In genomic region chr12:110750770-110751439, GRCm38 (mm10) we compare ENCODE assay signal across 16 mouse cellular contexts. TPM values are rescaled to one million over a fixed set of nuclear protein-coding genes. Genes with fewer than 3 reads are reported as not detected.
A peak's percentile ranks its signal among the peaks of the same experiment; 100 is the strongest.
DNase-seq lines count a peak whose midpoint lies in the region; ATAC-seq and TF ChIP-seq lines count a peak whose summit lies in the region.
"Had no signal": no experiment of that assay in that cellular context is flagged by ENCODE, and none has a peak within 500 bp of the region (broad histone marks: within the 10 kb centered on the region; RNA-seq: fewer than 3 reads in every experiment).

No protein-coding gene starts in this region.

- H3K27me3 ChIP-seq in CH12.LX (replicated peaks) = no peaks in the 10 kb centered on the region
- no peaks in the 10 kb centered on the region for H3K27me3 ChIP-seq in megakaryocyte, embryonic 14.5 days (replicated peaks)
- H3K27me3 ChIP-seq in intestine, embryonic 16.5 days (replicated peaks; ENCODE audit: control insufficient read depth, insufficient read depth, low read length) = no peaks in the 10 kb centered on the region
- H3K27me3 ChIP-seq: midbrain, embryonic 13.5 days had no signal

- H3K9ac ChIP-seq in CH12.LX (ENCODE audit: insufficient read depth, low read depth) = no peak overlapping the region
- H3K9ac ChIP-seq in intestine, embryonic 16.5 days (ENCODE audit: low read depth, low read length) = no peak overlapping the region
- H3K9ac ChIP-seq: lung, embryonic 14.5 days; midbrain, embryonic 13.5 days had no signal

- DNase-seq in CD4-positive helper T cell, adult 2 months (ENCODE audit: low read depth, low spot score) = peak; percentile 38
- peak; percentile 33 for DNase-seq in CH12.LX (ENCODE audit: extremely low read depth)
- peak; percentile 37 for DNase-seq in thymus, postnatal 14 days
- DNase-seq in frontal cortex, postnatal 10 days (ENCODE audit: low spot score in 2 of 2) = no peak
- DNase-seq in retina, embryonic 14.5 days (ENCODE audit: low spot score) = no peak
- DNase-seq: cerebellum, adult 9-10 months; heart, postnatal 14 days; liver; lung, embryonic 14.5 days; lung, postnatal 4 days had no signal

- TF ChIP-seq POLR2A in CH12.LX (IDR thresholded peaks at IDR 0.05; ENCODE audit: low read depth, low read length) = no peak

- H3K4me3 ChIP-seq in CH12.LX (replicated peaks in 1 of 3; ENCODE audit: low read depth in 2 of 3, low read length in 2 of 3, poor library complexity in 1 of 3) = no peak overlapping the region
- peak overlapping the region; percentile 80 for H3K4me3 ChIP-seq in megakaryocyte, embryonic 14.5 days (replicated peaks)
- H3K4me3 ChIP-seq in intestine, embryonic 16.5 days (ENCODE audit: low read length) = no peak overlapping the region
- H3K4me3 ChIP-seq: midbrain, embryonic 13.5 days; myocyte had no signal

- H3K9me3 ChIP-seq in CH12.LX (replicated peaks; ENCODE audit: low read length) = peaks cover 9% of the 10 kb centered on the region
- peaks cover 14% of the 10 kb centered on the region for H3K9me3 ChIP-seq in megakaryocyte, embryonic 14.5 days
- H3K9me3 ChIP-seq in intestine, embryonic 16.5 days (ENCODE audit: control insufficient read depth, low read length) = no peaks in the 10 kb centered on the region
- H3K9me3 ChIP-seq: midbrain, embryonic 13.5 days had no signal

- in situ Hi-C loops in CH12.LX (cut with MboI; ENCODE audit: low pct_ligation_motif_present, low pct_unique_long_range_greater_than_20kb, low sequenced_read_pairs) = no loop called here

- H3K36me3 ChIP-seq in CH12.LX (replicated peaks in 1 of 2; ENCODE audit: control insufficient read depth in 1 of 2, insufficient read depth in 1 of 2, low read length in 1 of 2) = peaks cover 13 to 47% of the 10 kb centered on the region in 2 experiments
- H3K36me3 ChIP-seq in megakaryocyte, embryonic 14.5 days (replicated peaks; ENCODE audit: low read length) = peaks cover 48% of the 10 kb centered on the region
- H3K36me3 ChIP-seq in intestine, embryonic 16.5 days (ENCODE audit: control insufficient read depth, insufficient read depth, low read length) = no peaks in the 10 kb centered on the region

- TF ChIP-seq CTCF in CH12.LX (conservative IDR thresholded peaks at IDR 0.05 in 1 of 2, IDR thresholded peaks at IDR 0.05 in 1 of 2; ENCODE audit: low read depth in 2 of 2, low read length in 2 of 2) = no peak

- H3K27ac ChIP-seq in CH12.LX (ENCODE audit: insufficient read depth, low read depth) = 0 out of 2 replicates have a peak overlapping the region, but pooled peaks have one; percentile 1
- H3K27ac ChIP-seq in intestine, embryonic 16.5 days (ENCODE audit: low read length) = no peak overlapping the region
- H3K27ac ChIP-seq: hindbrain, postnatal 0 days; midbrain, embryonic 13.5 days had no signal

- H3K4me2 ChIP-seq in CH12.LX (ENCODE audit: insufficient read depth, low read depth, poor library complexity, severe bottlenecking) = peak overlapping the region; percentile 8
- H3K4me2 ChIP-seq in intestine, embryonic 16.5 days (ENCODE audit: low read depth, low read length) = no peak overlapping the region
- H3K4me2 ChIP-seq: heart, embryonic 11.5 days; lung, embryonic 14.5 days; midbrain, embryonic 13.5 days had no signal

- TF ChIP-seq EP300 in CH12.LX (IDR thresholded peaks at IDR 0.05; ENCODE audit: low read length) = no peak

- TF ChIP-seq RAD21 in CH12.LX (IDR thresholded peaks at IDR 0.05; ENCODE audit: low read depth, low read length) = no peak

- H3K79me2 ChIP-seq in CH12.LX (replicated peaks; ENCODE audit: control insufficient read depth, extremely low read depth, insufficient read depth, poor library complexity, severe bottlenecking) = peaks cover 40% of the 10 kb centered on the region

- peaks cover 19 to 68% of the 10 kb centered on the region in 2 experiments for H3K4me1 ChIP-seq in CH12.LX (ENCODE audit: control insufficient read depth in 1 of 2, insufficient read depth in 2 of 2)
- peaks cover 52% of the 10 kb centered on the region for H3K4me1 ChIP-seq in megakaryocyte, embryonic 14.5 days
- H3K4me1 ChIP-seq in intestine, embryonic 16.5 days (ENCODE audit: control insufficient read depth, insufficient read depth, low read length) = peaks cover 2% of the 10 kb centered on the region; the same call in 1 of the 2 replicates

- dilution Hi-C loops in CH12.LX (cut with MboI; ENCODE audit: extremely low pct_ligation_motif_present, extremely low pct_unique_long_range_greater_than_20kb, low sequenced_read_pairs) = no loop called here

- no peak for ATAC-seq in intestine, embryonic 16.5 days
- ATAC-seq: hindbrain, postnatal 0 days; midbrain, embryonic 13.5 days had no signal

- 79% methylated on average over 10 of the region's 10 CpGs for WGBS in intestine, embryonic 16.5 days

TF ChIP-seq in CH12.LX, 34 proteins besides CTCF, POLR2A, EP300 and RAD21:
- TF ChIP-seq TBP (conservative IDR thresholded peaks at IDR 0.05; ENCODE audit: low read depth, low read length) = no peak
- no peak for TF ChIP-seq ZC3H11A (IDR thresholded peaks at IDR 0.05; ENCODE audit: low read depth, low read length)
- no peak for TF ChIP-seq SMC3 (IDR thresholded peaks at IDR 0.05; ENCODE audit: low read depth, low read length)
- TF ChIP-seq ZMIZ1 (IDR thresholded peaks at IDR 0.05; ENCODE audit: low read depth, low read length) = no peak
- no peak for TF ChIP-seq SIN3A (IDR thresholded peaks at IDR 0.05; ENCODE audit: low read length)
- TF ChIP-seq MAZ (IDR thresholded peaks at IDR 0.05; ENCODE audit: low read depth, low read length) = no peak
- TF ChIP-seq KAT2A (IDR thresholded peaks at IDR 0.05; ENCODE audit: insufficient replicate concordance, low read length) = no peak
- no peak for TF ChIP-seq ETS1 (conservative IDR thresholded peaks at IDR 0.05; ENCODE audit: low read depth, low read length)
- no peak for TF ChIP-seq HCFC1 (IDR thresholded peaks at IDR 0.05; ENCODE audit: low read depth, low read length)
- TF ChIP-seq MYC (IDR thresholded peaks at IDR 0.05; ENCODE audit: low read depth, low read length) = no peak
- no peak for TF ChIP-seq NELFE (IDR thresholded peaks at IDR 0.05; ENCODE audit: low read depth, low read length)
- TF ChIP-seq CHD2 (IDR thresholded peaks at IDR 0.05; ENCODE audit: low read length) = no peak

RNA-seq across cellular contexts. Expression of gene Wdr20, which starts 13.2 kb away (rescaled TPM):
- total RNA-seq in CH12.LX (2012; rRNA removed) (26.2 and 27.4 TPM in 2 replicates), CH12.LX (2014; rRNA removed) (20.5 and 22.8 TPM in 2 replicates)
- polyA plus RNA-seq in CH12.LX (2012; ENCODE audit: insufficient read length, low read depth) = 16.1 and 17.9 TPM in 2 replicates
- polyA plus RNA-seq in megakaryocyte, embryonic 14.5 days (2012; ENCODE audit: insufficient read depth, low replicate concordance) = 13.1 and 45.3 TPM in 2 replicates
- 21.1 and 21.7 TPM in 2 replicates for polyA plus RNA-seq in intestine, embryonic 16.5 days (2015; fragmentation: Nextera tagmentation; extraction: Ambion mirVana)

RNA-seq across cellular contexts. Expression of gene Hsp90aa1, which starts 48.4 kb away (rescaled TPM):
- 730 and 1,066 TPM in 2 replicates for total RNA-seq in CH12.LX (2012; rRNA removed)
- 1,361 and 1,740 TPM in 2 replicates for total RNA-seq in CH12.LX (2014; rRNA removed)
- 2,091 and 2,158 TPM in 2 replicates for polyA plus RNA-seq in CH12.LX (2012; ENCODE audit: insufficient read length, low read depth)
- polyA plus RNA-seq in megakaryocyte, embryonic 14.5 days (2012; ENCODE audit: insufficient read depth, low replicate concordance) = 14.0 and 99.4 TPM in 2 replicates
- 679 and 790 TPM in 2 replicates for polyA plus RNA-seq in intestine, embryonic 16.5 days (2015; fragmentation: Nextera tagmentation; extraction: Ambion mirVana)

Comparison
In these comparisons a context has a peak if more than half of its experiments do, and no peak if none do; other contexts are left out.
1. DNase-seq: peak in CD4-positive helper T cell, adult 2 months (single experiment), CH12.LX (single experiment) and thymus, postnatal 14 days (single experiment); none in frontal cortex, postnatal 10 days (0 of 2) and retina, embryonic 14.5 days (single experiment).